Mouse (Mus musculus): ENCODE measurements at regions not wholly inside any gene's neighbourhood (a gene's known extent, or its start where the extent isn't known, plus 50 kb on each side); places are given as distances from the start of the nearest gene placed in this dataset.

DNA sequence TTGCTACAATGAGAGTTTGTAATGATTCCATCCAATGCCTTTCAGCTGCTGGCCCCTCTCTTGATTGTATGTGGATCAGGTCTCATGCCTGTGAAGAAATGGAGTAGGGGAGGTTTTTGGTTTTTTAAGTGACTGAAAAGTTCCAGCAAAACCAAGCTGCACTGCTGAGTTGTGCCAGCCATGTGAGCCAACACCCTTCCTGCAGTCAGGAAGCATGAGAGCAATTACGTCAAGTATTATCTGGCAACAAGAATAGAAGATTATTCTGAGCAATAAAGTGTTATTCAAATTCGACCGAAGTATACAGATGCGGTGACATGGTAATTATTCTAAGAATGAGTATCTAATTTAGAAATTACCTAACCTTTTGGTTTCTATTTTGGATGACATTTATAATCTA, 67.0 kb upstream of the Peli1 start:
- TF ChIP-seq CTCF (IDR thresholded peaks at IDR 0.05; ENCODE audit: control insufficient read depth, insufficient read depth, insufficient read length), result no peak
- TF ChIP-seq MYOG (IDR thresholded peaks at IDR 0.05; ENCODE audit: control insufficient read depth, extremely low read depth, insufficient read length), result no peak
- no peak for TF ChIP-seq MAX (IDR thresholded peaks at IDR 0.05)
- no peak for TF ChIP-seq CEBPB (IDR thresholded peaks at IDR 0.05; ENCODE audit: low read depth)

All from C2C12 (cell line).